Mouse (Mus musculus) hindbrain, embryonic 14.5 days (tissue): ENCODE measurements at regions not wholly inside any gene's neighbourhood (a gene's known extent, or its start where the extent isn't known, plus 50 kb on each side); places are given as distances from the start of the nearest gene placed in this dataset.

ENCODE experiments used
- ATAC-seq: fragments of 200-750 bp; cut with Nextera tagmentation; 2 replicates; pipeline ENCODE4 v1.8.0; 2017; ENCODE audit warnings: moderate number of reproducible peaks, mild to moderate bottlenecking, moderate TSS enrichment, moderate library complexity; ENCODE audit not compliant: low FRiP score
- DNase-seq: peaks from one replicate; pipeline ENCODE4 v3.0.0-alpha.2; 2015; ENCODE audit warnings: low spot score
- H3K27ac ChIP-seq: fragments of 300-500 bp; sonication (generic); 2 replicates; pipeline ENCODE4 v1.5.1; 2014; ENCODE audit warnings: mild to moderate bottlenecking, moderate library complexity
- H3K27me3 ChIP-seq: fragments of 300-500 bp; sonication (generic); 2 replicates; pipeline ENCODE4 v1.6.1; 2014; ENCODE audit warnings: mild to moderate bottlenecking, low read length, mixed read lengths; ENCODE audit not compliant: control insufficient read depth, insufficient read depth
- H3K36me3 ChIP-seq: fragments of 300-500 bp; sonication (generic); replicated peaks from 2 replicates; pipeline ENCODE4 v1.6.1; 2014; ENCODE audit not compliant: control insufficient read depth, insufficient read depth
- H3K4me1 ChIP-seq: fragments of 300-500 bp; sonication (generic); replicated peaks from 2 replicates; pipeline ENCODE4 v1.6.1; 2014; ENCODE audit warnings: antibody characterized with exemption, low read length, mixed read lengths; ENCODE audit not compliant: control insufficient read depth, insufficient read depth
- H3K4me2 ChIP-seq: fragments of 300-500 bp; sonication (generic); replicated peaks from 2 replicates; pipeline ENCODE4 v1.6.1; 2014; ENCODE audit warnings: mild to moderate bottlenecking, moderate library complexity
- H3K4me3 ChIP-seq: fragments of 300-500 bp; sonication (generic); replicated peaks from 2 replicates; pipeline ENCODE4 v1.5.1; 2014; ENCODE audit warnings: mild to moderate bottlenecking, low read length
- H3K9ac ChIP-seq: fragments of 300-500 bp; sonication (generic); 2 replicates; pipeline ENCODE4 v1.6.1; 2014
- H3K9me3 ChIP-seq: fragments of 300-500 bp; sonication (generic); 2 replicates; pipeline ENCODE4 v1.6.1; 2016; ENCODE audit warnings: low read length; ENCODE audit not compliant: control insufficient read depth
- WGBS: fragments of 180-500 bp; shearing (Covaris S2); extraction: QIAGEN DNeasy Blood & Tissue Kit; methylation state at CpG from one replicate; pipeline ENCODE4 v1.1.7; 2014; 5-methylcytosine and 5-hydroxymethylcytosine counted together

DNA sequence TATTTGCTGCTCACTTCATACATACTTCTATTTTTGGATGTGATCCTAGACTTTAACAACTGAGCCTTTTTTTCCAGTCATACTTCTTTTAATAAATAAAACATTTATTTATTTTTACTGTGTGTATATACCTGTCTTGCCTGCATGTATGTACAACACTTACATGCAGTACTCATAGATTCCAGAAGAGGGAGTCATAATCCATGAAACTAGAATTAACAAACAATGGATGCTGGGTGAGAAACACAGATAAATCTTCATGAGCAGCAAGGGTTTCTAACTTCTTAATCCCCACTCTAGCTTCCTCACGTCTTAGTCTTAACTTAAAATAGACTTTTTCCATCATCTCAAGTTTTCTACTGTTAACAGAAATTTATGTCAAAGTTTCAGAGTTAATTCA, 1253.7 kb upstream of the Nr2f1 start:
- Histone ChIP-seq H3K9ac (no peak overlapping the region), H3K36me3 (no peaks in the 10 kb centered on the region), H3K4me3 (no peak overlapping the region), H3K27me3 (no peaks in the 10 kb centered on the region), H3K9me3 (no peaks in the 10 kb centered on the region), H3K4me1 (no peaks in the 10 kb centered on the region), H3K27ac (no peak overlapping the region), H3K4me2 (no peak overlapping the region)
- ATAC-seq (no peak), DNase-seq (peak; percentile 37)
- 64% methylated on average over 1 of the region's 1 CpGs for WGBS

- 91% methylated on average over 3 of the region's 3 CpGs for WGBS
- H3K4me2 ChIP-seq: no peak overlapping the region
- no peak overlapping the region for H3K9ac ChIP-seq
- no peak overlapping the region for H3K4me3 ChIP-seq
- no peak overlapping the region for H3K27ac ChIP-seq
- H3K4me1 ChIP-seq: no peaks in the 10 kb centered on the region
- H3K27me3 ChIP-seq: no peaks in the 10 kb centered on the region
- no peak for DNase-seq
- no peaks in the 10 kb centered on the region for H3K36me3 ChIP-seq
- H3K9me3 ChIP-seq: no peaks in the 10 kb centered on the region
- no peak for ATAC-seq
Observed at GRCm38 (mm10) chr13:79443113-79443512, 1243.6 kb upstream of the Nr2f1 start.

GRCm38 (mm10) chr13:79442701-79443100, 1243.1 kb upstream of the Nr2f1 start:
- Histone ChIP-seq H3K27me3 (no peaks in the 10 kb centered on the region), H3K27ac (no peak overlapping the region), H3K4me1 (no peaks in the 10 kb centered on the region), H3K9ac (no peak overlapping the region), H3K4me2 (no peak overlapping the region), H3K9me3 (no peaks in the 10 kb centered on the region), H3K36me3 (no peaks in the 10 kb centered on the region), H3K4me3 (no peak overlapping the region)
- WGBS: 90% methylated on average over 2 of the region's 2 CpGs
- no peak for ATAC-seq
- no peak for DNase-seq

DNA sequence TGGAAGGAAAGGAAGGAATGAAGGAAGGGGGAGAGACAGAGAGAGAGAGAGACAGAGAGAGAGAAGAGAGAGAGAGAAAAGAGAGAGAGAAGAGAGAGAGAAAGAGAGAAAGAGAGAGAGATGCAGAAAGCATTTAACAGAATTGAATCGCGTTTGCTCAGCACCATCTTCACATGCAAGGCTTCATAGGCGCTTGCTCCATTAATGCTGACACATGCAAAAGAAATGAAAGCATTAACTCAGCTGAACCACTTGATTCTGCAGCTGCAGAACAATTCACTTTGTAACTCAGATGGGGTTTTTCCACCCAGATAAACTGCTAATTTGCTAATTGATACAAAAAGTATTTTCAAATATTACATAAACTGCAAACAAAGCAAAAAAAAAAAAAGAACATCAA, 1231.9 kb upstream of the Nr2f1 start:
- 34% methylated on average over 3 of the region's 3 CpGs for WGBS
- H3K27ac ChIP-seq: no peak overlapping the region
- no peak for DNase-seq

DNA sequence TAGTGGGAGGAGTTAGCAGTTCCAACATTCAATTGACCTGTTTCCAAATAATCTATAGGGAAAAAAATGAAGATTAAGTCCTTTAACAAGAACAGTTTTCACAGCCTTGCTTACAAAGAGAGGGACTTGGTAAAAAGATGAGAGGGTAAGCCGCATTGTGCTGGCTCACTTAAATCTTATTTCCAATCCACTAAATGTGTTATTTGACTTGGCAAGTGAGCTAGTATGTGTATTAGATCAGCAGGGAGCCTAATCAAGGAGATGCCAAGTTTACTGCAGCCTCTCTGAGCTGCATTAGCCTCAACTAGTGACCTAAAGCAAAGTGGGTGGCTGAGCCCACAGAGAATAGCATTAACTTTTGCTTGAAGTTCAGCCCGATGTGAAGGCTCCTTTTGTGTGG, 1231.4 kb upstream of the Nr2f1 start:
- Histone ChIP-seq H3K4me2 (no peak overlapping the region), H3K4me3 (no peak overlapping the region), H3K27ac (no peak overlapping the region), H3K9ac (no peak overlapping the region), H3K9me3 (no peaks in the 10 kb centered on the region), H3K27me3 (no peaks in the 10 kb centered on the region), H3K4me1 (no peaks in the 10 kb centered on the region), H3K36me3 (no peaks in the 10 kb centered on the region)
- WGBS: 22% methylated on average over 2 of the region's 2 CpGs
- ATAC-seq: no peak
- no peak for DNase-seq

More for the DNA sequence above, 1231.9 kb upstream of the Nr2f1 start:
- Histone ChIP-seq H3K27me3 (no peaks in the 10 kb centered on the region), H3K9ac (no peak overlapping the region), H3K4me3 (no peak overlapping the region), H3K4me2 (no peak overlapping the region), H3K9me3 (no peaks in the 10 kb centered on the region), H3K4me1 (no peaks in the 10 kb centered on the region), H3K36me3 (no peaks in the 10 kb centered on the region)
- ATAC-seq: no peak

DNA sequence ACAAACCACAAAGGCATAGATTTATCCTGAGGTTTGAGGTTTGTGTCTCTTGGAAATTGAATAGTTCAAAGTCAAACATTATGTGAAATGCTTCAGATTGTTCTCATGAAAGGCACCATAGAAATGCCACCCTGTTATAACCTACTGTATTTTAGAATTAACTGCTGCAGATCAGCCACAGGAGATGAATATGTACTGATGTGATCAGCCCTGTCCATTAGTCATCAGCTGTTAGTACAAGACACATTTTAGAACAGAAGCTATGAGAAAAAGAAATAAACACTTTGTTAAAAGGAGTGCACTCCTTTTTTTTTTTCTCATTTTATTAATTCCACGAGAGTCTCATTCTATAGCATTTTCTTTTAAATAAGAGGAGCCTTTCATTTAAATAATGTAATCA, 1231.0 kb upstream of the Nr2f1 start:
- WGBS: 38% methylated on average over 1 of the region's 1 CpGs
- Histone ChIP-seq H3K27ac (no peak overlapping the region), H3K36me3 (no peaks in the 10 kb centered on the region), H3K9me3 (no peaks in the 10 kb centered on the region), H3K4me2 (no peak overlapping the region), H3K9ac (no peak overlapping the region), H3K27me3 (no peaks in the 10 kb centered on the region), H3K4me3 (no peak overlapping the region), H3K4me1 (no peaks in the 10 kb centered on the region)
- DNase-seq (no peak), ATAC-seq (no peak)

- 32% methylated on average over 2 of the region's 2 CpGs for WGBS
- Histone ChIP-seq H3K9me3 (no peaks in the 10 kb centered on the region), H3K4me1 (no peaks in the 10 kb centered on the region), H3K4me3 (no peak overlapping the region), H3K4me2 (no peak overlapping the region), H3K9ac (no peak overlapping the region), H3K27ac (no peak overlapping the region), H3K36me3 (no peaks in the 10 kb centered on the region), H3K27me3 (no peaks in the 10 kb centered on the region)
- DNase-seq (no peak), ATAC-seq (no peak)
Observed at GRCm38 (mm10) chr13:79417841-79418240, 1218.3 kb upstream of the Nr2f1 start.

- ATAC-seq (no peak), DNase-seq (no peak)
- no peak overlapping the region for H3K9ac ChIP-seq
- H3K4me1 ChIP-seq: no peaks in the 10 kb centered on the region
- no peak overlapping the region for H3K27ac ChIP-seq
- no peaks in the 10 kb centered on the region for H3K9me3 ChIP-seq
- no peak overlapping the region for H3K4me2 ChIP-seq
- 67% methylated on average over 1 of the region's 1 CpGs for WGBS
- no peaks in the 10 kb centered on the region for H3K36me3 ChIP-seq
- H3K4me3 ChIP-seq: no peak overlapping the region
- H3K27me3 ChIP-seq: no peaks in the 10 kb centered on the region
Observed at GRCm38 (mm10) chr13:79400082-79400481, 1200.5 kb upstream of the Nr2f1 start.

DNA sequence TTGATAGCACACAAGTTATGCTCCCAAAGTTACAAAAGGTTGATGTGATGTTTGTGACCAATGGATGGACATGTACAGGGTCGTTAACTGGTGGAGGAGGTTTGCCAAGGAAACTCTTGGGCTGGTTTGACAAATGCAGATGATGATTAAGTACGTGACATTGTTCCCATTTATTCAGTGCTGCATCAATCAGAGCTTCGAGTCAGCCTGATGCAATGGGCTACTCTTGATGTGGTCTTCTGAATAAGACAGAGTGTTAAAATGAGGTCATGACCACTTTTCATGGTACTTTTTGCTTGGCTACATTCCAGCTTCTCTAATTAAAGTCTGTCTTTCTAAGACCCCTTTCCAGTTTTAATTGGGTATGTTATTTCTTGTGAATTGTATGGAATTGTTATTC, 1194.4 kb upstream of the Nr2f1 start:
- H3K9me3 ChIP-seq: no peaks in the 10 kb centered on the region
- ATAC-seq: no peak
- no peak overlapping the region for H3K9ac ChIP-seq
- DNase-seq: no peak
- no peak overlapping the region for H3K27ac ChIP-seq
- H3K36me3 ChIP-seq: no peaks in the 10 kb centered on the region
- no peaks in the 10 kb centered on the region for H3K27me3 ChIP-seq
- no peaks in the 10 kb centered on the region for H3K4me1 ChIP-seq
- WGBS: 29% methylated on average over 3 of the region's 3 CpGs
- H3K4me2 ChIP-seq: no peak overlapping the region
- H3K4me3 ChIP-seq: no peak overlapping the region

DNA sequence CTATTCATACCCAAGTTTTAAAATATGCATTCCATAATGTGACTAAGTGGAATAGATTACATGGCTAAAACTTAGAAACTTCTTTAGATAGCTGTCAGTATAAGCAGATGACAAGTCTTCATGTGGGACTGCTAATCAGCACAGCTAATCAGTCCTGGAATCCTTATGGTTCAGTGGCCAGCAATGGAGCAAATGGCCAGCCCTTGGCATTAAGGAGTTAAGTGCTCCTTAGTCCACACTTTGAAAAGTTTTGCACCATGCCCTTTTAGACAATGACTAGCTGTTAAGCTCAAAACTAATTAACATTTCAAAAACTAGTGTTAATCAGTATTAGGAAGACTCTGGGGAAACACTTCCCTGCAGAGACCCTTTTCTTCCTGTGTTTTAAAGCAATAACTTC, 1188.4 kb upstream of the Nr2f1 start:
- DNase-seq: no peak

More for the DNA sequence above, 1188.4 kb upstream of the Nr2f1 start:
- ATAC-seq: no peak
- Histone ChIP-seq H3K4me1 (no peaks in the 10 kb centered on the region), H3K9me3 (no peaks in the 10 kb centered on the region), H3K27me3 (no peaks in the 10 kb centered on the region), H3K36me3 (no peaks in the 10 kb centered on the region), H3K4me3 (no peak overlapping the region), H3K9ac (no peak overlapping the region), H3K27ac (no peak overlapping the region), H3K4me2 (no peak overlapping the region)
